Mouse (Mus musculus) stomach, embryonic 16.5 days (tissue): ENCODE results near the gene Cdh18. TPM values are rescaled to one million over a fixed set of nuclear protein-coding genes. Genes with fewer than 3 reads are reported as not detected.

ENCODE experiments used
- ATAC-seq: fragments of 200-750 bp; cut with Nextera tagmentation; 2 replicates; pipeline ENCODE4 v1.8.0; 2017; ENCODE audit warnings: moderate number of reproducible peaks, moderate TSS enrichment; ENCODE audit not compliant: insufficient read depth, low FRiP score
- H3K27ac ChIP-seq: fragments of 300-500 bp; sonication (generic); 2 replicates; pipeline ENCODE4 v1.5.1; 2014; ENCODE audit warnings: low read length
- H3K27me3 ChIP-seq: fragments of 300-500 bp; sonication (generic); 2 replicates; pipeline ENCODE4 v1.6.1; 2014; ENCODE audit warnings: low read length, control low read depth, mixed read lengths; ENCODE audit not compliant: control insufficient read depth, insufficient read depth
- H3K36me3 ChIP-seq: fragments of 300-500 bp; sonication (generic); 2 replicates; pipeline ENCODE4 v1.6.1; 2014; ENCODE audit warnings: low read length; ENCODE audit not compliant: control insufficient read depth, insufficient read depth
- H3K4me1 ChIP-seq: fragments of 300-500 bp; sonication (generic); 2 replicates; pipeline ENCODE4 v1.6.1; 2014; ENCODE audit warnings: low read length, control low read depth, mixed read lengths; ENCODE audit not compliant: control insufficient read depth, insufficient read depth
- H3K4me2 ChIP-seq: fragments of 300-500 bp; sonication (generic); 2 replicates; pipeline ENCODE4 v1.6.1; 2014; ENCODE audit warnings: low read depth, low read length, mixed read lengths
- H3K4me3 ChIP-seq: fragments of 300-500 bp; sonication (generic); replicated peaks from 2 replicates; pipeline ENCODE4 v1.5.1; 2014; ENCODE audit warnings: mild to moderate bottlenecking, low read length
- H3K9ac ChIP-seq: fragments of 300-500 bp; sonication (generic); 2 replicates; pipeline ENCODE4 v1.6.1; 2014; ENCODE audit warnings: low read length
- H3K9me3 ChIP-seq: fragments of 300-500 bp; sonication (generic); replicated peaks from 2 replicates; pipeline ENCODE4 v1.6.1; 2016; ENCODE audit warnings: low read length, control low read depth; ENCODE audit not compliant: control insufficient read depth
- WGBS: fragments of 180-500 bp; shearing (Covaris S2); extraction: QIAGEN DNeasy Blood & Tissue Kit; methylation state at CpG from one replicate; pipeline ENCODE4 v1.1.7; 2014; 5-methylcytosine and 5-hydroxymethylcytosine counted together
- polyA plus RNA-seq: library from polyadenylated mRNA; unstranded; fragments of >200 nt; fragmentation: Nextera tagmentation; extraction: Ambion mirVana; gene quantifications from 2 replicates; pipeline ENCODE4 v1.2.1, GENCODE M21; 2015

The Cdh18 gene
- polyA plus RNA-seq, 1 experiment from 2014 or later, result 1.8 TPM

DNA sequence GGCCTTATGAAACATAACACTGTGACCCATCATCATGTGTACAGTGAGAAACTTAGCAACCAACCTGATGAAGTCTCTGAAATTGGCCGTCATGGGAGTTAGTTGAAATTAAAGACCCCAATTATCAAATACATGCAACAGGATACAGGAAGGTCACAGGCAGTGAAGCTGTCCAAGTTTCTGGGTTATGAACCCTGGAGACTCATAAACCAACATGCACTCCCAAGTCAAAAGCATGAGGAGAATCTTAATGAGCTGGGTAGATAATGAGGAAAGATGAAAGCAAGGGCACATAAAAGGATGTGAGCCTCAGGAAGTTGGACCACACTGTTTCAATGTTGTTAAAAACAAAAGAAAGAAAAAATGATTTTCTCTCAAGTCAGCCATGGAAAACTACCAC lies 321.9 kb downstream of the Cdh18 start:
- Histone ChIP-seq H3K9me3 (no peaks in the 10 kb centered on the region), H3K4me1 (no peaks in the 10 kb centered on the region), H3K27me3 (no peaks in the 10 kb centered on the region), H3K27ac (no peak overlapping the region), H3K4me3 (no peak overlapping the region), H3K36me3 (no peaks in the 10 kb centered on the region), H3K9ac (no peak overlapping the region), H3K4me2 (no peak overlapping the region)
- WGBS, result 66% methylated on average over 1 of the region's 1 CpGs
- no peak for ATAC-seq

DNA sequence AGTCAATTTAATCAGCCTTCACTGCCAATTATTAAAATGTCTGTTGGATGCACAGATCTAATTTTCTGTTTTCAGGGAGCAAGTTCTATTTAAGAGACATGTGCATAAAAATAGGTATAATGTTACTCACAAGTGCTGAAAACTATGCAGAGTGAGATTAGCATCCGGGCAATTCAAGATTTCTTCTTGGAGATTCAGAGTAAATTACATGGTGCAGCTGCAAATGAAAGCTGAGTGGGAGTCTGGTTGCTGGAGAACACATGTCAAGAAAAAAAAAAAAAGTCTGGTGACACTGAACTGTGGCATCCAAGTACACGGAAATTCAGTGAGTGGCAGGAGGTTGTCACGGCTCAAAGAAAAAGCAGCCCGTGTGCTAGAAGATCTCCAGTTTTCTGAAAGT lies 348.9 kb downstream of the Cdh18 start:
- Histone ChIP-seq H3K27ac (no peak overlapping the region), H3K4me2 (no peak overlapping the region), H3K9ac (no peak overlapping the region), H3K27me3 (no peaks in the 10 kb centered on the region), H3K36me3 (no peaks in the 10 kb centered on the region), H3K9me3 (no peaks in the 10 kb centered on the region), H3K4me1 (no peaks in the 10 kb centered on the region), H3K4me3 (no peak overlapping the region)
- no peak for ATAC-seq
- 61% methylated on average over 4 of the region's 4 CpGs for WGBS

DNA sequence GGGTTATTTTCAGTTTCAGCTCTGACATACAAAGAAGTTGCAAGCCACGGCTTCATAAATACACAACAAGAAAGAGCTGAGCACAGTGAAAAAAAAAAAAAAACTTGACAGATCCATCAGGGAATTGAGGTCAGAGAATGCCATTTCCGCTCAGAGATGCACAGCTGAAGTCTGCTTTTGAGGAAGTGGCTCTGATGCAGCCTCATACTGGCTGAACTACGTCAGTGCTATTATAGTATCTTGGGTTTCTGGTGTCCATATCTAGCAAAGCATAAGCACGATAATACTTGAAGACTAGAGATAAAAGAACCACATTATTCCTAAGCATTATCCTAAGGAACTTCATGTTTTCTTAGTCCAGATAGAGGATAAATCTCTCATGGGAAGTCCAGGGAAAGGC lies 349.4 kb downstream of the Cdh18 start:
- 68% methylated on average over 4 of the region's 4 CpGs for WGBS
- H3K9ac ChIP-seq, result no peak overlapping the region
- no peak overlapping the region for H3K4me2 ChIP-seq
- H3K27ac ChIP-seq, result no peak overlapping the region
- H3K4me3 ChIP-seq, result no peak overlapping the region
- no peaks in the 10 kb centered on the region for H3K27me3 ChIP-seq
- H3K4me1 ChIP-seq, result no peaks in the 10 kb centered on the region
- no peaks in the 10 kb centered on the region for H3K36me3 ChIP-seq
- ATAC-seq, result no peak
- H3K9me3 ChIP-seq, result no peaks in the 10 kb centered on the region

- Histone ChIP-seq H3K4me3 (no peak overlapping the region), H3K27ac (no peak overlapping the region), H3K4me2 (no peak overlapping the region), H3K36me3 (no peaks in the 10 kb centered on the region), H3K4me1 (no peaks in the 10 kb centered on the region), H3K9me3 (no peaks in the 10 kb centered on the region), H3K27me3 (no peaks in the 10 kb centered on the region), H3K9ac (no peak overlapping the region)
- no peak for ATAC-seq
These were observed 365.6 kb downstream of the Cdh18 start for GRCm38 (mm10) chr15:22914444-22914843.

DNA sequence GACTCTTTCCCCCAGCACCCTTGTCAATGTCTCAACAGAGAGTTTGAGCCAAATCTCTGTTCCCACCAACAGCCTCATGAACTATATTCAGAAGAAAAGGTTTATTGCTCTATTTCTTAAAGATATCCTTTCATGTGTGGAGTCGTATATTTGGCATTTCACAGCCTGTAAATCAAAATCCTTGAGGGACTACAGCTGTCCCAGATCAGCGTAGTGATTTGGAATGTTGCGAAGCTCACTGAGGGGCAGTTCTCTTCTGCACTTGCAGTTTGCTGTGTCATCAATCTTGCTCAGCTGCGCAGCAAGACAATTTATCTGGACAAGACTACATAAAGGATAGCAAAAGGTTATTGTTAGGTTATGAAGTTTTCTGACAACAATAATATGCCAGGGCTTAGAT lies 385.5 kb downstream of the Cdh18 start:
- Histone ChIP-seq H3K4me1 (no peaks in the 10 kb centered on the region), H3K4me3 (no peak overlapping the region), H3K4me2 (no peak overlapping the region), H3K9me3 (no peaks in the 10 kb centered on the region), H3K36me3 (no peaks in the 10 kb centered on the region), H3K27me3 (no peaks in the 10 kb centered on the region), H3K9ac (no peak overlapping the region), H3K27ac (no peak overlapping the region)
- ATAC-seq, result no peak
- 38% methylated on average over 4 of the region's 4 CpGs for WGBS

DNA sequence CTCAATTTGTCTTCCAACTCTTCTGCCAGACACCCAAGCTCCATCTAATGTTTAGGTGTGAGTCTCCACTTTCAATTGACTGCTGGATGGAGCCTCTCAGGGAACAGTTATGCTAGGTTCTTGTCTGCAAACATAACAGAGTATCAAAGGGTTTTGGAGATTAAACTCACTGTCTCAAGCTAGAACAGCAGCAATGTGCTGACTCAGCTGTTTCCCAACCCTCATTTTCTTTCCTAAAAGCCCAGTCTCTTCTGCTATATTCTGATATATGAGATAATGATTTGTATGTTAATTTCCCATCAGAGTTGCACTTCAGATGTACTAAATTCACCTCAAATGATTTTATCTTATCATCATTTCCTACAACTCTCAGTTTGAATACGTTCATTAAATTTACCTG lies 398.4 kb downstream of the Cdh18 start:
- no peak for ATAC-seq
- WGBS, result 72% methylated on average over 1 of the region's 1 CpGs
- no peak overlapping the region for H3K27ac ChIP-seq
- no peak overlapping the region for H3K4me3 ChIP-seq
- no peaks in the 10 kb centered on the region for H3K36me3 ChIP-seq
- H3K4me2 ChIP-seq, result no peak overlapping the region
- no peaks in the 10 kb centered on the region for H3K9me3 ChIP-seq
- H3K4me1 ChIP-seq, result no peaks in the 10 kb centered on the region
- no peak overlapping the region for H3K9ac ChIP-seq
- H3K27me3 ChIP-seq, result no peaks in the 10 kb centered on the region

DNA sequence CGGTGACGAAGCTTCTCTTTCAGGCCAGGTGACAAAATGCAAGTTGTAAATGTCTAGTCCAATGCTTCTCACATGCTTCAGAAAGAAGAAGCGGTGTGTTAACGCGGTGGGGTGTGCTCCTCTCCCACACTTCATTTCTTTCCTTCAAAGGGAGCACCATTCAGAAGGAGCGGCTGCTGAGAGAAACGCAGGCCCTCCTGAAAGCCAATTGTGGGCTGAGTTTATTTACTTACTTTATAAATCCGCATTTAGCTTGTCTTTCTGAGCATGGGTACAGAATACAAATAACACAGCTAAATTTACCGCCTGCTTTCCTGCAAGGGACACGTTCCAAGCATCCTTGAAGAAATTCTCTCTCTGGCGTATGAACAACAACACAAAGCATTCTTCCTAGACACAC lies 420.6 kb downstream of the Cdh18 start:
- Histone ChIP-seq H3K36me3 (no peaks in the 10 kb centered on the region), H3K9me3 (no peaks in the 10 kb centered on the region), H3K4me1 (no peaks in the 10 kb centered on the region), H3K4me2 (no peak overlapping the region), H3K4me3 (no peak overlapping the region), H3K27me3 (no peaks in the 10 kb centered on the region), H3K27ac (no peak overlapping the region), H3K9ac (no peak overlapping the region)
- 77% methylated on average over 11 of the region's 11 CpGs for WGBS
- ATAC-seq, result no peak

DNA sequence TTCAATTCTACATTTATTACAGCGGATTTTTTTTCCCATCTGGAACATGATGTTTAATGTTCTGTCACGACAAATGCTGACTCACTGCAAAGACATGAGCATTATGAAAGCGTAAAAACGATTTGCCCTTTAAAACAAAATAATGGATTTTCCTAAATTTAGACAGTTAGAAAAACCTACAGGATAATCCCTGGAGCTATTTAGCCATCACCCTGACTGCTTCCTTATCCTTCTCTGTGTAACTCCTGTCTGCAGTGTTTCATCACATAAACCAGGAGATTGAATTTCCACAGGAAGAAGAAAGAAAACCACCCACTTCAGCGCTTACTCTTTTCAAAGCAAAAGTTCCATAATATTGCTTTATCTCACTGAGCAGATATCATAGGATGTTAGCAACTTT lies 431.3 kb downstream of the Cdh18 start:
- no peak overlapping the region for H3K9ac ChIP-seq
- H3K4me3 ChIP-seq, result no peak overlapping the region
- H3K27me3 ChIP-seq, result no peaks in the 10 kb centered on the region
- no peak for ATAC-seq
- no peaks in the 10 kb centered on the region for H3K9me3 ChIP-seq
- H3K4me2 ChIP-seq, result no peak overlapping the region
- WGBS, result 50% methylated on average over 5 of the region's 5 CpGs
- H3K27ac ChIP-seq, result no peak overlapping the region
- no peaks in the 10 kb centered on the region for H3K36me3 ChIP-seq
- no peaks in the 10 kb centered on the region for H3K4me1 ChIP-seq

DNA sequence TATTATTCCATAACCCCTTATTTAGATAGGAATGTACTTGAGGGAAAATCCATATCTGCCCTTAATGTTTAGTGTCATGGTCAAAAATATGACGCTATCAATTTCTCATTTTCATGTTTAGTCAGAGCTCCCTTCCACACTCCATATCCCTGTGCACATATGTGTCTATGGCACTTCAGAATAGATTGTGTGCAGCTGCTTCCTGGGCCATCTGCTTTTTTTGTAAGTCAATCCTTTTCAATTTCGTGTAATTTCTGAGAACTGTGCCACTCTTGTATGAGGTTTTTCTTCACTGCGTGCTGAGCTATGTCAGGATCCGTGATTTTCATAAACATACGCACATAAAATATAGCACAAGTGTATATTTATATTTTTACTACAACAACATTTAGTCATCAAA lies 435.8 kb downstream of the Cdh18 start:
- 57% methylated on average over 5 of the region's 5 CpGs for WGBS
- ATAC-seq, result no peak
- Histone ChIP-seq H3K9ac (no peak overlapping the region), H3K4me3 (no peak overlapping the region), H3K27ac (no peak overlapping the region), H3K27me3 (no peaks in the 10 kb centered on the region), H3K36me3 (no peaks in the 10 kb centered on the region), H3K4me2 (no peak overlapping the region), H3K4me1 (no peaks in the 10 kb centered on the region), H3K9me3 (no peaks in the 10 kb centered on the region)

- Histone ChIP-seq H3K9me3 (no peaks in the 10 kb centered on the region), H3K27ac (no peak overlapping the region), H3K4me3 (no peak overlapping the region), H3K27me3 (no peaks in the 10 kb centered on the region), H3K36me3 (no peaks in the 10 kb centered on the region), H3K4me1 (no peaks in the 10 kb centered on the region), H3K4me2 (no peak overlapping the region), H3K9ac (no peak overlapping the region)
- 85% methylated on average over 5 of the region's 5 CpGs for WGBS
- ATAC-seq, result no peak
These were observed 467.9 kb downstream of the Cdh18 start for GRCm38 (mm10) chr15:23016680-23017079.
